Mouse (Mus musculus) layer of hippocampus, postnatal 36 days (tissue): ENCODE measurements around the gene Plekhg6. TPM values are rescaled to one million over a fixed set of nuclear protein-coding genes. Genes with fewer than 3 reads are reported as not detected.

ENCODE experiments used
- DNase-seq, 2 experiments: peaks; one replicate each; pipeline ENCODE4 v3.0.0; 2022
- total RNA-seq, 2 experiments: library from RNA; stranded (reverse); gene quantifications; 2 replicates each; pipeline ENCODE4 v1.2.3; 2021

Plekhg6 gene
- total RNA-seq, 2 experiments from 2014 or later: 0.25 TPM; not detected in 1

- no peak for DNase-seq
These were observed 4.7 kb upstream of the Plekhg6 start for GRCm38 (mm10) chr6:125385066-125385974.

GRCm38 (mm10) chr6:125382024-125382423, 1.4 kb upstream of the Plekhg6 start:
- DNase-seq: no peak

- no peak for DNase-seq
These were observed 812 bp downstream of the Plekhg6 start for GRCm38 (mm10) chr6:125379781-125380180.

GRCm38 (mm10) chr6:125378621-125379020, 2.0 kb downstream of the Plekhg6 start:
- no peak for DNase-seq

DNA sequence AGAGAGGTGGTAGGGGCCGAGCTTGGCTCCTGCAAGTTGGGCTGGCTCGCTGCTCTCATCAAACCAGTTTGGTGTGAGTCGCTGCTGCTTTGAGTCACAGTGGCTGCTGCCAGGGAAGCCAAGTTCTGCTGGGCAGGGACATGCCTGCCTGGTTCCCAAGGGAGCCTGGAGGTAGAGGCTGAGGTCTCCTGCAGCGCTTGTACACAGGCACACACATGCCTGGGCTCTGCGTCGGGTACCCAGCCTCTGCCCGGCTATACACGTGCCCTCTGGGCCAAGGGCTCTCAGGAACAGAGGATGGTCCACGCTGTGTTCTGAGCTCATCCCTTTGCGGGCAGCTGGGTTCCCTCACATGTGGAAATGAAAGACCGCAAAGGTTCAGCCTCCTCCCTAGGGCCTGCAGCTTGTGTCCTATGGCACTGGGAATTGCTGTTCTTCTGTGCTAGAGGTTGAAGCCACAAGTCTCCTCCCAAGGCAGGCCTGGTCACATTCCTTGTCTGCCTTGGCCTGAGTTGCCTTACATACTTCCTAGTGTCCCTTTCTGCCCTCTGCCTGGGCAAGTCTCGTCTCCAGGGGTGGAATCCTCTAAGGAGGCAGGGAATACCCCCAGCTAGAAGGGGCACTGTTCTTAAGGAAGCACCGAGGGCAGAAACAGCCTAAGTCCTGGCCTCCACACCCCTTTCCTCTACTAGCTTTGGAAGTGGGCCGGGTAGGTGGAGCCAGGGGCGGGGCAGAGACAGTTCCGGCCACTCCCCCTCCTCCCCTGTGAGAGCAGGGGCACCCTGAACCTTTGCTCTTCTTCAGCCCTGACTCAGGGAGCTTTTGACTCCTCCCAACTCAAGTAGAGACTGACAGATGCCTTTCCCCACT, 2.8 kb downstream of the Plekhg6 start:
- no peak for DNase-seq

DNA sequence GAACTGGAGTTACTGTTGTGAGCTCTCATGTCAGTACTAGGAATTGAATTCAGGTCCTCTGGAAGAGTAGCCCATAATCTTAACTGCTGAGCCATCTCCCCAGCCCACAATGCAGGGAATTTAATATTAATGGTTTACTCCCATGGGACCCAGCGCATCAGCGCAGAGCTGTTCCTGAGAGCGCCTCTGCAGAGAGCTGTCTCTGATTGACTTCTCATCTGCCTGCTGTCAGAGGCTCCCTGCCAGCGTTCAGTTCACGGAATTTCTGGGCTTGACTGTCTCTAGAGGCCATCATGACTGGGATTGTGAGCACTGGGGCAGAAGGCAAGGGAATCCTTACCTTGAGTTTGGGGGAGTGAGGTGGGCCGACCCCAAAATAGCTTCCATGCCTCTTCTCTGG, 3.6 kb downstream of the Plekhg6 start:
- no peak for DNase-seq

- DNase-seq: no peak
These were observed 12.7 kb downstream of the Plekhg6 start for GRCm38 (mm10) chr6:125367758-125368371.

GRCm38 (mm10) chr6:125366133-125366532, 14.5 kb downstream of the Plekhg6 start:
- DNase-seq: no peak

DNA sequence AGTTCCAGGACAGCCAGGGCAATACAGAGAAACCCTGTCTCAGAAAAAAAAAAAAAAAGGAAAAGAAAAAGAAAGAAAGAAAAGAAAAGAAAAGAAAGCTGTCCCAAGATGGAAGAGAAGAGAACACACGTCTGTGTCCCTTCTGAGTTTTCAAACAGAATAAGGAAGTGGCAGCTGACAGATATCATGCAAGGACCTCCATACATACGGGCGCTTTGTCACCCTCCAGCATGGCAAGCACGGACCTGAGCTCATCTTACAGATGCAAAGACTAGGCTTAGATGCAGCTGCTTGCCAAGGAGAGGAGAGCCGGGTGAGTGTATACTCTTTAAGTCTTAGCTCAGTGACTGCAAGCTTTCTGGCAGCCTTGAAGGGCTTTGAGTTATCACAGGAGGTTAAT, 15.1 kb downstream of the Plekhg6 start:
- DNase-seq: no peak

DNA sequence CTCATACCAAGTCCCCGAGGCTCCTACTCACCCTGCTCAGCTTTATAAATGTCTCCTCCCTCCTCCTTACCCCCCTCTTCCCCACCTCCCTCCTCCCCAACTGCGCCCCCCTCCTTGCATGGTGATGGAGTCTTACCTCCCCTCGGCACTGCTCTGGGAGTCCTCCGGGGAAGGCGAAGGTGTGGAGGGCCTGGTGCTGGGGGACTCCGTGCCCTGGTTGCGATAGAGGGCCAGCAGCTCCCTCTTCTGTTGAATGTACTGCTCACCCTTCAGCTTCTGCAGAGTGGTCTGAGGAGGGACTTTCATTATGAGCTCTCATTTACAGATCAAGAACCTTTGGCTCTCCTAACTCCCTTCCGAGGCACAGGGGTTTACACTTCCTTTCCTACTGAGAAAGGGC, 16.1 kb downstream of the Plekhg6 start:
- no peak for DNase-seq

GRCm38 (mm10) chr6:125363451-125364242, 16.9 kb downstream of the Plekhg6 start:
- no peak for DNase-seq

DNA sequence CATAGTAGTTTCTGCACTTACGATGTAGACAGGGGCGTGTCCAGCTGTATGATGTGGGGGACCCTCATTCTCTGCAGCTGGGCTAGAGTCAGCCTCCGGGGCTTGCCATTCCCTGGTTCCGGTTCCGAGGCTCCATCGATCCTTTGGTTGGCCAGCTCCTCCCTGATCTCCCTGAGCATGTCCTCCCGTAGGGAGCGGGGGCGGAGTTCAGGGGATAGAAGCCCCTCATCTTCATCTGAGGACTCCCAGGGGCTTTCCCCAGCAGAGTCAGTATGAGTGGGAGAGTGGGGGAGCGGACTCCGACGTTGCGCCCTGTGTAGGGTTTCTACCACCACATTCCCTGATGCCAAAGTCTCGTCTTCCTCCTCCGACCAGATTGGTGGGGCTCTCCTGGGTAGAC, 17.6 kb downstream of the Plekhg6 start:
- no peak for DNase-seq

- peak in 1 of 2 experiments; percentile 16 for DNase-seq
These were observed 18.9 kb downstream of the Plekhg6 start for GRCm38 (mm10) chr6:125361467-125362291.

DNA sequence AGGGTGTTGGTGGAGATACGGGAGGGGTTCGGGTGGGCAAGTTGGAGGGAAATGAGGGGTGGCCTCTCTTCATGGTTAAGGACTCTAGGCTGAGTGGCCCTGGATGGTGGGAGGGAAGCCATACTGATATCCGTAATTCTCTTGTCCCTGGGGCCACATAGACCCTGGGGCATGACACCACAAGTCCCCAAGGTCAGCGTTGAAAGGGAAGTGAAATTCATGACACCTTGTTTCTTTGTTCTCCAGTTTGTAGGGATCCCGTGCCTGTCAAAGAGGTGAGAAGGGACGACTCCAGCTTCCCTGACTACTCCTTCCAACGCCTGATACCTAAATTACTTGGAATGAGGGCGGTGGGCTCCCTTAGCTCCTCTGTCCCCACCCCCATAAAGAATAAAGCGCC, 19.7 kb downstream of the Plekhg6 start:
- DNase-seq: no peak

GRCm38 (mm10) chr6:125359999-125360398, 20.6 kb downstream of the Plekhg6 start:
- no peak for DNase-seq

- no peak for DNase-seq
These were observed 23.3 kb downstream of the Plekhg6 start for GRCm38 (mm10) chr6:125357334-125357733.

- DNase-seq: no peak
These were observed 24.3 kb downstream of the Plekhg6 start for GRCm38 (mm10) chr6:125356264-125356663.

- DNase-seq: no peak
These were observed 25.3 kb downstream of the Plekhg6 start for GRCm38 (mm10) chr6:125355197-125355741.

DNA sequence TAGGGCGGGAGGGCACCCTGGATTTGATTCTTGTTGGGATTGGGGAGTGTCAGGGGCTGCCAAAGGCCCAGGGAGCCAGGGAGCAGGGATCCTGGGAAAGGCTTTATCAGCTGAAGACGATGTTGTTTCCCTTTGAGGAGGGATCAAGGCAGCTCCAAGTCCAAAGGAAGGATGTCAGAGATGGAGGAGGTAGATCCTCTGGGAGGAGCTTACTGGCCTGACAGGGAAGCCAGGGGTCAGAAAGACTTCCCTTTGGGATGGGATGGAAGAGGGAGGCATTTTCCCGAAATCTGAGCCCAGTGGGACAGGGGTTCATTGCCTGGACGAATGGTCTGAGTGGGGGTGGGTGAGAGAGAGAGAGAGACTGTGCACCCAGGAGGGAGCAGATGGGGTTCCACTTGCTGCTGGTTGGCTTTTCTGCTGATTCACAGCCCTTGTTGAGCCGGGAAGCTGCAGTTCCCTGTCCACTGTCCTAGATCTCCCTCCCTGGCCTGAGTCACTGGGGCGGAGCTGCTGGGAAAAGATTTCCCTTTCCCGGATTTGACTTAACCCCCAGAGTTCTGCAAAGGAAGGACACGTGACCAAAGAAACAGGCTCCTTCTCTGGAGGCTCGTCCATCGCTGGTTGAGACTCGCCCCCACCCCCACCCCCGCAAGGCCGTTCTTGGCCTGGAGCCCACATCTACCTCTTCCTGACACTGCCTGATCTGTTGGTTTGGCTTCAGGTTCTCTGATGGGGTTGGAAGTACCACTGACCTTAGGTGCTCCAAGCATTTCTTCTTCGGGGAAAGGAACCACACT, 26.0 kb downstream of the Plekhg6 start:
- no peak for DNase-seq

GRCm38 (mm10) chr6:125353655-125354054, 26.9 kb downstream of the Plekhg6 start:
- no peak for DNase-seq
